Mouse (Mus musculus) embryonic facial prominence, embryonic 13.5 days (tissue): ENCODE results near the gene Echdc3. TPM values are rescaled to one million over a fixed set of nuclear protein-coding genes. Genes with fewer than 3 reads are reported as not detected.

Source experiments
- ATAC-seq: fragments of 200-750 bp; cut with Nextera tagmentation; 2 replicates; pipeline ENCODE4 v1.8.0; 2017; ENCODE audit warnings: low read depth; ENCODE audit not compliant: insufficient number of reproducible peaks, insufficient read depth, low FRiP score, low TSS enrichment
- H3K27ac ChIP-seq: fragments of 300-500 bp; sonication (generic); 2 replicates; pipeline ENCODE4 v1.5.1; 2015; ENCODE audit warnings: moderate library complexity, mild to moderate bottlenecking, inconsistent platforms
- H3K27me3 ChIP-seq: fragments of 300-500 bp; sonication (generic); 2 replicates; pipeline ENCODE4 v1.6.1; 2015; ENCODE audit warnings: mild to moderate bottlenecking, inconsistent platforms
- H3K36me3 ChIP-seq: fragments of 300-500 bp; sonication (generic); 2 replicates; pipeline ENCODE4 v1.6.1; 2015; ENCODE audit warnings: mild to moderate bottlenecking, inconsistent platforms
- H3K4me1 ChIP-seq: fragments of 300-500 bp; sonication (generic); 2 replicates; pipeline ENCODE4 v1.6.1; 2015; ENCODE audit warnings: inconsistent platforms
- H3K4me2 ChIP-seq: fragments of 300-500 bp; sonication (generic); 2 replicates; pipeline ENCODE4 v1.6.1; 2015; ENCODE audit warnings: moderate library complexity, mild to moderate bottlenecking, inconsistent platforms
- H3K4me3 ChIP-seq: fragments of 300-500 bp; sonication (generic); 2 replicates; pipeline ENCODE4 v1.5.1; 2015; ENCODE audit warnings: mild to moderate bottlenecking, inconsistent platforms
- H3K9ac ChIP-seq: fragments of 300-500 bp; sonication (generic); 2 replicates; pipeline ENCODE4 v1.6.1; 2015; ENCODE audit warnings: mild to moderate bottlenecking, inconsistent platforms
- H3K9me3 ChIP-seq: fragments of 300-500 bp; sonication (generic); 2 replicates; pipeline ENCODE4 v1.6.1; 2016; ENCODE audit warnings: inconsistent platforms
- WGBS: fragments of 180-500 bp; shearing (Covaris S2); methylation state at CpG from one replicate; pipeline ENCODE4 v1.1.7; 2015; ENCODE audit warnings: mixed read lengths; 5-methylcytosine and 5-hydroxymethylcytosine counted together
- polyA plus RNA-seq: library from polyadenylated mRNA; unstranded; fragments of >200 nt; fragmentation: Nextera tagmentation; extraction: Ambion mirVana; gene quantifications from 2 replicates; pipeline ENCODE4 v1.2.1, GENCODE M21; 2015

Echdc3 gene
- 3.0 and 3.6 TPM in 2 replicates for polyA plus RNA-seq

DNA sequence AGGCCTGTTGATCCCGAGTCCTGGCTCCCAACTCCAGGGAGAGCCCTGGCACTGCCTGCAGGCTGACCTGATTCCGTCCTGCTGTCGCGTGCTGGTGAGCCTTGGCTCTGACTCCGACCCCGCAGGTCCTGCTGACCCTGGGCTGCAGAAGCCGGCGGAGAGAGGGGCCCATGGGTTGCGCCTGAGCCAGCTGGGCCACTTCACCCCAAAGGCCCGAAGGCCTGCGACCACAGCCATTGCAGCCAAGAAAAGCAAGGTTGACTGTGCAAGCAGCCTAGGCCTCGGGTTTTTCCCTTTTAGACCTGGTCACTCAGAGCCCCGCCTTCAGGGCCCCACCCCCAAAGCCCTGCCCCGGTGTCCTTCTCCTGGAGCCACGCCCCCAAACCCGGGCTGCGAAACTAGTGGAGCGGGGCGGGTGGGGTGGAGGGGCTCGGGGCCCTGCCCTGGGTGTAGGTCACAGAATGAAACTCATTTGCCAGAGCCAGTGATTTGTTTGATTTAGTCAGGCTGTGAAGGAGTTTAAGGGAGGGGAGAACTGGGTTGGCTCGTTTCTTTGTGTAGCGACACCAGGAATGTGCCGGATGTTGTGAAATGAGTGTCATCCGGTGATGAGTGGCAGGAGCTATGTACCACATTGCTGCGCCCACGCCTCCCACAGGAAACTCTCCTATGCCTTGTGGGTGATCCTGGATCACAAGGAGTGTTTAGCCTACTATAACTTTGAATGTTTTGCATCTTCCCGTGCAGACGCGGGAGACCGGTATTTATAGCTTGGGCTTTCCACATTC is at the start of gene Echdc3:
Echdc3 (minus strand) TSS at position 310 of the 788 bp plus-strand sequence.
- Histone ChIP-seq H3K4me2 (peak within 1 kb of the TSS; percentile 63), H3K4me1 (peaks cover 30% of the 10 kb centered on the region), H3K4me3 (peak within 1 kb of the TSS; percentile 45), H3K9me3 (no peaks in the 10 kb centered on the region), H3K27ac (peak within 1 kb of the TSS; percentile 86), H3K9ac (peak within 1 kb of the TSS; percentile 69), H3K36me3 (no peaks in the 10 kb centered on the region), H3K27me3 (no peaks in the 10 kb centered on the region; the same call in 1 of the 2 replicates)
- peak; percentile 80 for ATAC-seq
- WGBS, result 2% methylated on average over 30 of the region's 30 CpGs

DNA sequence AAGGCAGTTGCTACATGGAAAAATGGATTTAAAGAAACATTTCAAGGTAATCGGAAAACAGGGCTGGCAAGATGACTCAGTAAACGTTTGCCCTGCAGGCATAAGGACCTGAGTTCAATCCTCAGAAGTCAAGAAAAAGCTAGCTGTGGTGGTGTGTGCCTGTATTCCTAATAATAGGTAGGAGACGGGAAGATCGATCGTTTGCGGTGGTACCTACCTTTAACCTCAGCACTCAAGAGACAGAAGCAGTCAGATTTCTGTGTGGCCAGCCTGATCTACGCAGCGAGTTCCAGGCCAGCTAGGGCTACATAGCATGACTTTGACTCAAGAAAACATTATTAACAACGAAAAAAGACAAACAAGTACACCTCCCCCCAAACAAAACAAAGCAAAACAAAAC is 48.9 kb upstream of the Echdc3 start:
- no peak overlapping the region for H3K4me3 ChIP-seq
- no peak for ATAC-seq
- H3K4me1 ChIP-seq, result peaks cover 8% of the 10 kb centered on the region; the same call in 1 of the 2 replicates
- H3K27me3 ChIP-seq, result no peaks in the 10 kb centered on the region
- peak overlapping the region; percentile 56; the same call in 1 of the 2 replicates for H3K27ac ChIP-seq
- 61% methylated on average over 9 of the region's 9 CpGs for WGBS
- no peaks in the 10 kb centered on the region for H3K36me3 ChIP-seq
- H3K9ac ChIP-seq, result no peak overlapping the region
- H3K4me2 ChIP-seq, result no peak overlapping the region
- H3K9me3 ChIP-seq, result no peaks in the 10 kb centered on the region; the same call in 1 of the 2 replicates

- Histone ChIP-seq H3K36me3 (no peaks in the 10 kb centered on the region), H3K9me3 (no peaks in the 10 kb centered on the region; the same call in 1 of the 2 replicates), H3K4me1 (peaks cover 12% of the 10 kb centered on the region), H3K4me2 (peak overlapping the region; percentile 7; the same call in 1 of the 2 replicates), H3K9ac (0 out of 2 replicates have a peak overlapping the region, but pooled peaks have one; percentile 21), H3K4me3 (no peak overlapping the region), H3K27ac (peak overlapping the region; percentile 56), H3K27me3 (no peaks in the 10 kb centered on the region)
- 13% methylated on average over 8 of the region's 8 CpGs for WGBS
- 0 out of 2 replicates have a peak, but pooled peaks have one; percentile 41 for ATAC-seq
These were observed 48.4 kb upstream of the Echdc3 start for GRCm38 (mm10) chr2:6261201-6261672.

GRCm38 (mm10) chr2:6260661-6261060 is 47.8 kb upstream of the Echdc3 start:
- H3K27me3 ChIP-seq, result no peaks in the 10 kb centered on the region
- no peak overlapping the region for H3K27ac ChIP-seq
- peaks cover 13% of the 10 kb centered on the region for H3K4me1 ChIP-seq
- H3K9ac ChIP-seq, result no peak overlapping the region
- 74% methylated on average over 4 of the region's 4 CpGs for WGBS
- no peaks in the 10 kb centered on the region for H3K36me3 ChIP-seq
- H3K4me3 ChIP-seq, result no peak overlapping the region
- no peak for ATAC-seq
- H3K9me3 ChIP-seq, result no peaks in the 10 kb centered on the region; the same call in 1 of the 2 replicates
- H3K4me2 ChIP-seq, result no peak overlapping the region

- 79% methylated on average over 3 of the region's 3 CpGs for WGBS
These were observed 46.3 kb upstream of the Echdc3 start for GRCm38 (mm10) chr2:6259182-6259581.

DNA sequence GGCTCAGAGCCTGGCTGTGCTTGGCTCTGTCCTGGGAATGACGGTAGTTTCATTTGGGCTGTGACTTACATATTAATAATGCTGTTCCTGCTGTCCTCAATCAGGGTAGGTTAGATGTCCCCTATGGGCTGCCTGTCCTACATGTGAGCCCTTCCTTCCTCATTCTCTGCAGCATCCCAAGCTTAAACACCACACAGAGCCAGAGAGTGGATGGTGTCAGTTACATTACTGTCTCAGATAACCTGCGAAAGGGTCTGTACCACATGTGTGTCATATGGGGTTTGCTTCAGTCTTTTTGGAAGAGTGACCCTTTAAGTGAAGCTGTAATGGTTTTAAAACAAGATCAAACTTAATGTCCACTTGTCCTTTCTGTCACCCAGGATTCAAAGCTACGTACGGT is 45.2 kb upstream of the Echdc3 start:
- H3K4me1 ChIP-seq, result peaks cover 13% of the 10 kb centered on the region
- 82% methylated on average over 4 of the region's 4 CpGs for WGBS
- H3K9ac ChIP-seq, result no peak overlapping the region
- H3K9me3 ChIP-seq, result no peaks in the 10 kb centered on the region
- H3K4me2 ChIP-seq, result no peak overlapping the region
- no peak overlapping the region for H3K4me3 ChIP-seq
- H3K36me3 ChIP-seq, result no peaks in the 10 kb centered on the region
- no peak overlapping the region for H3K27ac ChIP-seq
- no peaks in the 10 kb centered on the region for H3K27me3 ChIP-seq
- no peak for ATAC-seq

More at GRCm38 (mm10) chr2:6259182-6259581, 46.3 kb upstream of the Echdc3 start:
- no peak overlapping the region for H3K27ac ChIP-seq
- H3K9me3 ChIP-seq, result no peaks in the 10 kb centered on the region
- H3K4me1 ChIP-seq, result peaks cover 13% of the 10 kb centered on the region
- no peak overlapping the region for H3K4me3 ChIP-seq
- no peaks in the 10 kb centered on the region for H3K27me3 ChIP-seq
- no peaks in the 10 kb centered on the region for H3K36me3 ChIP-seq
- ATAC-seq, result no peak
- H3K9ac ChIP-seq, result no peak overlapping the region
- no peak overlapping the region for H3K4me2 ChIP-seq

- H3K4me2 ChIP-seq, result no peak overlapping the region
- H3K27ac ChIP-seq, result no peak overlapping the region
- H3K4me3 ChIP-seq, result no peak overlapping the region
- H3K27me3 ChIP-seq, result no peaks in the 10 kb centered on the region
- ATAC-seq, result no peak
- no peaks in the 10 kb centered on the region for H3K36me3 ChIP-seq
- H3K9ac ChIP-seq, result no peak overlapping the region
- H3K4me1 ChIP-seq, result peaks cover 13% of the 10 kb centered on the region
- WGBS, result 71% methylated on average over 2 of the region's 2 CpGs
- no peaks in the 10 kb centered on the region for H3K9me3 ChIP-seq
These were observed 44.3 kb upstream of the Echdc3 start for GRCm38 (mm10) chr2:6257146-6257545.

DNA sequence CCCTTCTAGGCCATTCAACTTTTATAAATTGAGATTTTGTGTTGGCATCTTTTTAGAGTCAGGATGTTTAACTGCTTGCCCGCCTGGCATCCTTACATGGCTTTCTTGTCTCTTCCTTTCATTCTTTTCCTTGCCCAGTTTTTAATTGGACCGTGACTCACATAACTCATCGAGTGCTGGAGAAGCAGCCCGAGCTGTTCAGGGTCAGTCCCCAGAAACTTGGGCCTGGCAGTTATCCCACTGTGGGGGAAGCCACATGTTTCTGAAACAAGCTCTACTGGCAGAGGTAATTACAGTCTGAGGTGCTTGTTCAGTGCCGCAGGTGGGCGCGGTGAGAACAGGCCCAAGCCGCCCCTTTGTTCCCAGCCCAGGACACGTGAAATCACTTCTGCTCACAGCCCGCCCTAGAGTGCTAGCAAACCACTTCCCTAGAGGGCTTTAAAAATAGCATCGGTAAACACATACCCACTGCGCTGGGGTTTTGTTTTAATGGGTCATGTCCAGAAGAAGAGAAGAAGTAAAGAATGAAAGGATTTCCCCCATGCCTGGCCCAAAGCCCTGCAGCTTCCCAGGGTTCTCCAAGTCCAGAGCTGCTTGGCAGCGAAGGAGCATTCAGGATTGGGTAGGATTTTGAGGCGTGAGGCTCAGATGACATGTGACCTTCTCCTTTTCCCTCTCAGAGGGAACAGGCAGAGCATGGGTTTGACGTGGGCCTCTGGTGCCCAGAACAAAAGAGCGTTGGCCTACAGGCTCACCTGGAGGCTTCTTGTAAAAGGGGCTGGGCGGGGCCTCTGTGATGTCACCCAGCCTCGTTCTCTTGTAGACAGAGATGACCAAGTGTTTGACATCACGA is 43.4 kb upstream of the Echdc3 start:
- Histone ChIP-seq H3K9ac (0 out of 2 replicates have a peak overlapping the region, but pooled peaks have one; percentile 0), H3K9me3 (no peaks in the 10 kb centered on the region), H3K4me3 (no peak overlapping the region), H3K27me3 (no peaks in the 10 kb centered on the region), H3K4me1 (peaks cover 8% of the 10 kb centered on the region), H3K36me3 (no peaks in the 10 kb centered on the region), H3K27ac (peak overlapping the region; percentile 77), H3K4me2 (no peak overlapping the region)
- WGBS, result 68% methylated on average over 19 of the region's 19 CpGs
- ATAC-seq, result peak; percentile 77

GRCm38 (mm10) chr2:6255402-6255988 is 42.7 kb upstream of the Echdc3 start:
- 82% methylated on average over 5 of the region's 5 CpGs for WGBS
- Histone ChIP-seq H3K9ac (no peak overlapping the region), H3K9me3 (no peaks in the 10 kb centered on the region), H3K4me2 (no peak overlapping the region), H3K4me1 (peaks cover 4% of the 10 kb centered on the region; the same call in 1 of the 2 replicates), H3K27ac (0 out of 2 replicates have a peak overlapping the region, but pooled peaks have one; percentile 40), H3K36me3 (no peaks in the 10 kb centered on the region), H3K4me3 (no peak overlapping the region), H3K27me3 (no peaks in the 10 kb centered on the region)
- no peak for ATAC-seq

DNA sequence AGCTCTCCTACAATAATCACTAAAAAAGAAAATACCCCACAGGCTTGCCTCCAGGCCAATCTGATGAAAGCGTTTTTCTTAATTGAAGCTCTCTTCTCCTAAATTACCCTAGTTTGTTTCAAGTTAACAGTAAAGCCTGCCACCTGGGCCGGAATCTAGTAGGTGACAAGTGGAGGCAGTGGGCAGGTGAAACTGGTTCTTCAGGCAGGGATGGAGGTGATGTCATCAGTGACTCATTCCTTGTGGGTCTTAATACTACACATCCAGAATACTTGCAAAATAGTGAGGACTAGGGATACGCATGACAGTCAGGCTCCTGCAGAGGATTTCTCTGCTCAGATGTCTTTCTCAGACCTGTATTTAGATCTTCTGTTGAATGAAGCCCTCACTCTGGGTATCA is 39.7 kb upstream of the Echdc3 start:
- Histone ChIP-seq H3K4me3 (no peak overlapping the region), H3K9ac (no peak overlapping the region), H3K27me3 (no peaks in the 10 kb centered on the region), H3K4me2 (no peak overlapping the region), H3K4me1 (peaks cover 4% of the 10 kb centered on the region; the same call in 1 of the 2 replicates), H3K9me3 (no peaks in the 10 kb centered on the region), H3K27ac (no peak overlapping the region), H3K36me3 (no peaks in the 10 kb centered on the region)
- 82% methylated on average over 3 of the region's 3 CpGs for WGBS
- ATAC-seq, result no peak

- no peaks in the 10 kb centered on the region for H3K36me3 ChIP-seq
- no peak overlapping the region for H3K4me2 ChIP-seq
- no peak for ATAC-seq
- no peak overlapping the region for H3K4me3 ChIP-seq
- H3K4me1 ChIP-seq, result no peaks in the 10 kb centered on the region; the same call in 1 of the 2 replicates
- no peaks in the 10 kb centered on the region for H3K27me3 ChIP-seq
- no peak overlapping the region for H3K9ac ChIP-seq
- no peaks in the 10 kb centered on the region for H3K9me3 ChIP-seq
- H3K27ac ChIP-seq, result no peak overlapping the region
- WGBS, result 75% methylated on average over 3 of the region's 3 CpGs
These were observed 38.3 kb upstream of the Echdc3 start for GRCm38 (mm10) chr2:6251076-6251496.
